In genomic region chr10:60832664-60833173, GRCm38 (mm10) we compare ENCODE assay signal across 19 mouse cellular contexts. TPM values are rescaled to one million over a fixed set of nuclear protein-coding genes. Genes with fewer than 3 reads are reported as not detected.
A peak's percentile ranks its signal among the peaks of the same experiment; 100 is the strongest.
DNase-seq lines count a peak whose midpoint lies in the region; ATAC-seq and TF ChIP-seq lines count a peak whose summit lies in the region.
"Had no signal": no experiment of that assay in that cellular context is flagged by ENCODE, and none has a peak within 500 bp of the region (broad histone marks: within the 10 kb centered on the region; RNA-seq: fewer than 3 reads in every experiment).

No protein-coding gene starts in this region.

- H3K79me2 ChIP-seq in heart, adult 2 months (replicated peaks; ENCODE audit: control insufficient read depth, insufficient read depth, low read length), result no peaks in the 10 kb centered on the region
- no peaks in the 10 kb centered on the region for H3K79me2 ChIP-seq in liver, adult 2 months (ENCODE audit: control insufficient read depth, insufficient read depth, low read length)

- no peaks in the 10 kb centered on the region for H3K27me3 ChIP-seq in heart, adult 2 months (ENCODE audit: control insufficient read depth, insufficient read depth, low read length)
- H3K27me3 ChIP-seq in liver, adult 2 months (ENCODE audit: control insufficient read depth, insufficient read depth, low read length), result peaks cover 12% of the 10 kb centered on the region; the same call in 1 of the 2 replicates
- H3K27me3 ChIP-seq in liver, embryonic 11.5 days (replicated peaks; ENCODE audit: control insufficient read depth, insufficient read depth, low read length), result peaks cover 67% of the 10 kb centered on the region
- 0 out of 2 replicates have a peak, but pooled peaks cover 15% of the 10 kb centered on the region for H3K27me3 ChIP-seq in small intestine, adult 2 months (ENCODE audit: control insufficient read depth, insufficient read depth, low read length)

- H3K4me2 ChIP-seq in liver, embryonic 11.5 days, result no peak overlapping the region

- TF ChIP-seq EP300 in heart, adult 2 months (IDR thresholded peaks at IDR 0.05; ENCODE audit: insufficient read depth, low read depth, low read length), result no peak

- no peak overlapping the region for H3K4me3 ChIP-seq in heart, adult 2 months
- H3K4me3 ChIP-seq in liver, adult 2 months (ENCODE audit: insufficient read depth, low read depth, low read length), result no peak overlapping the region
- H3K4me3 ChIP-seq in liver, embryonic 11.5 days (ENCODE audit: low read depth, low read length), result no peak overlapping the region
- H3K4me3 ChIP-seq in small intestine, adult 2 months (ENCODE audit: low read depth, low read length), result no peak overlapping the region
- H3K4me3 ChIP-seq: embryonic facial prominence, embryonic 12.5 days had no signal

- ATAC-seq in liver, embryonic 11.5 days (replicated peaks; ENCODE audit: low FRiP score), result no peak
- ATAC-seq: inflammation-experienced regulatory T-cells, adult 6 months had no signal

- intact Hi-C loops in heart, adult 2 months (cut with DNase I), result no loop called here

- H3K4me1 ChIP-seq in heart, adult 2 months (ENCODE audit: control insufficient read depth, insufficient read depth, low read length), result peaks cover 4% of the 10 kb centered on the region
- peaks cover 15% of the 10 kb centered on the region for H3K4me1 ChIP-seq in liver, adult 2 months (ENCODE audit: control insufficient read depth, insufficient read depth, low read length)
- H3K4me1 ChIP-seq in liver, embryonic 11.5 days (replicated peaks; ENCODE audit: control insufficient read depth, insufficient read depth, low read length), result no peaks in the 10 kb centered on the region; the same call in 1 of the 2 replicates
- H3K4me1 ChIP-seq in small intestine, adult 2 months (ENCODE audit: control insufficient read depth, insufficient read depth, insufficient read length, low read length), result peaks cover 9% of the 10 kb centered on the region

- no peak for TF ChIP-seq POLR2A in heart, adult 2 months (IDR thresholded peaks at IDR 0.05; ENCODE audit: insufficient read depth, low read depth, low read length)
- TF ChIP-seq POLR2A in liver, adult 2 months (IDR thresholded peaks at IDR 0.05; ENCODE audit: extremely low read depth, insufficient read depth, low read length), result no peak
- TF ChIP-seq POLR2A in small intestine, adult 2 months (IDR thresholded peaks at IDR 0.05; ENCODE audit: low read depth, low read length), result 0 out of 2 replicates have a peak, but pooled peaks have one; percentile 20

- H3K9me3 ChIP-seq in liver, embryonic 11.5 days (ENCODE audit: control insufficient read depth, low read length), result no peaks in the 10 kb centered on the region
- H3K9me3 ChIP-seq: embryonic facial prominence, embryonic 12.5 days; heart, embryonic 10.5 days; liver, embryonic 13.5 days; midbrain, embryonic 12.5 days had no signal

- TF ChIP-seq CTCF in heart, adult 2 months (IDR thresholded peaks at IDR 0.05), result no peak
- no peak for TF ChIP-seq CTCF in liver, adult 2 months (IDR thresholded peaks at IDR 0.05; ENCODE audit: low read depth, low read length)
- TF ChIP-seq CTCF in small intestine, adult 2 months (IDR thresholded peaks at IDR 0.05; ENCODE audit: extremely low read depth, insufficient read length, insufficient replicate concordance, low read depth, low read length), result no peak

- DNase-seq in cerebellum, adult 11-12 months, result peak; percentile 44
- DNase-seq in cerebellum, postnatal 10 days, result no peak
- DNase-seq in heart, adult 11 months, result peak; percentile 93
- DNase-seq in heart, adult 2 months, result no peak
- peak; percentile 83 for DNase-seq in liver, adult 2 months (ENCODE audit: extremely low read depth, low read depth, low spot score)
- DNase-seq in liver, embryonic 11.5 days (ENCODE audit: low spot score), result no peak
- no peak for DNase-seq in Muller cell, postnatal 12 days (ENCODE audit: inconsistent ontology term)
- DNase-seq: adrenal gland, postnatal 36 days; heart, postnatal 4 days; layer of hippocampus, postnatal 36 days; liver, embryonic 13.5 days; lung, embryonic 14.5 days had no signal

- no peaks in the 10 kb centered on the region for H3K36me3 ChIP-seq in heart, adult 2 months (ENCODE audit: control insufficient read depth, insufficient read depth, low read length)
- no peaks in the 10 kb centered on the region for H3K36me3 ChIP-seq in liver, adult 2 months (ENCODE audit: control insufficient read depth, insufficient read depth, low read length)
- H3K36me3 ChIP-seq in liver, embryonic 11.5 days (ENCODE audit: control insufficient read depth, insufficient read depth, low read length), result no peaks in the 10 kb centered on the region
- H3K36me3 ChIP-seq in small intestine, adult 2 months (ENCODE audit: control insufficient read depth, insufficient read depth, low read length), result no peaks in the 10 kb centered on the region
- H3K36me3 ChIP-seq: embryonic facial prominence, embryonic 12.5 days; liver, embryonic 13.5 days; midbrain, embryonic 12.5 days had no signal

- WGBS in heart, adult 2 months, result 72% methylated on average over 12 of the region's 12 CpGs
- 43% methylated on average over 12 of the region's 12 CpGs for WGBS in liver, adult 2 months
- WGBS in liver, embryonic 11.5 days, result 65% methylated on average over 12 of the region's 12 CpGs
- WGBS in small intestine, adult 2 months, result 29% methylated on average over 12 of the region's 12 CpGs

- no peak overlapping the region for H3K27ac ChIP-seq in heart, adult 2 months
- H3K27ac ChIP-seq in liver, adult 2 months (replicated peaks; ENCODE audit: insufficient read depth, low read depth, low read length), result no peak overlapping the region
- H3K27ac ChIP-seq in liver, embryonic 11.5 days (ENCODE audit: low read depth, low read length), result no peak overlapping the region
- peak overlapping the region; percentile 83 for H3K27ac ChIP-seq in small intestine, adult 2 months (ENCODE audit: insufficient read depth, low read depth, low read length)
- H3K27ac ChIP-seq: embryonic facial prominence, embryonic 12.5 days; hindbrain, embryonic 14.5 days; liver, embryonic 13.5 days; midbrain, embryonic 12.5 days had no signal

- no peak overlapping the region for H3K9ac ChIP-seq in heart, adult 2 months (ENCODE audit: low read depth, low read length)
- H3K9ac ChIP-seq in liver, adult 2 months (ENCODE audit: low read depth, low read length), result no peak overlapping the region
- H3K9ac ChIP-seq in liver, embryonic 11.5 days (ENCODE audit: low read depth, low read length), result no peak overlapping the region
- H3K9ac ChIP-seq: embryonic facial prominence, embryonic 12.5 days; hindbrain, embryonic 14.5 days; lung, embryonic 14.5 days; midbrain, embryonic 12.5 days had no signal

RNA-seq across cellular contexts. Expression of gene Unc5b, which starts 1.3 kb away (rescaled TPM):
- total RNA-seq in heart, adult 2 months (2021), result 10 to 100 TPM; 11.0 to 12.6 TPM
- polyA plus RNA-seq in heart, adult 2 months (2012; rRNA removed), result 12.2 and 15.0 TPM in 2 replicates
- total RNA-seq in liver, adult 2 months (2014; rRNA removed), result 0.83 and 1.3 TPM in 2 replicates
- polyA plus RNA-seq in liver, adult 2 months (2012; rRNA removed), result 1.0 and 1.1 TPM in 2 replicates
- 3.2 and 4.2 TPM in 2 replicates for polyA plus RNA-seq in liver, embryonic 11.5 days (2014; fragmentation: Nextera tagmentation; extraction: Ambion mirVana)
- polyA plus RNA-seq in small intestine, adult 2 months (2012; rRNA removed), result 24.6 and 71.6 TPM in 2 replicates
- total RNA-seq: neutrophil, adult 5-6 weeks had no signal

Comparison
In these comparisons a context has a peak if more than half of its experiments do, and no peak if none do; other contexts are left out.
1. DNase-seq: peak in cerebellum, adult 11-12 months (single experiment), heart, adult 11 months (single experiment) and liver, adult 2 months (single experiment); none in cerebellum, postnatal 10 days (0 of 2), heart, adult 2 months (0 of 2), liver, embryonic 11.5 days (single experiment) and Muller cell, postnatal 12 days (single experiment).